Mouse (Mus musculus) E14TG2a.4 (cell line): Measurements from ENCODE around the gene Mex3d.

Experiments
- H3K27me3 ChIP-seq: 2 replicates; pipeline ENCODE4 v1.6.1; 2014; ENCODE audit warnings: low read length, control low read depth; ENCODE audit not compliant: insufficient read depth
- H3K36me3 ChIP-seq: 2 replicates; pipeline ENCODE4 v1.6.1; 2014; ENCODE audit warnings: low read length, control low read depth; ENCODE audit not compliant: insufficient read depth
- H3K4me1 ChIP-seq: replicated peaks from 2 replicates; pipeline ENCODE4 v1.6.1; 2014; ENCODE audit warnings: low read depth, low read length, control low read depth
- H3K4me3 ChIP-seq: replicated peaks from 2 replicates; pipeline ENCODE4 v1.5.1; 2014; ENCODE audit warnings: mild to moderate bottlenecking, low read length
- H3K9me3 ChIP-seq: 2 replicates; pipeline ENCODE4 v1.6.1; 2014; ENCODE audit warnings: low read length, control low read depth
- CTCF ChIP-seq: conservative IDR thresholded peaks from 2 replicates; pipeline ENCODE4 v1.5.1; 2014; ENCODE audit warnings: low read length
- NANOG ChIP-seq: IDR thresholded peaks from 2 replicates; pipeline ENCODE4 v1.6.1; 2014; ENCODE audit warnings: borderline replicate concordance, low read length, mixed read lengths
- POU5F1 ChIP-seq: IDR thresholded peaks from 2 replicates; pipeline ENCODE4 v1.6.1; 2014; ENCODE audit warnings: low read length, borderline replicate concordance

The Mex3d gene

GRCm38 (mm10) chr10:80387522-80387959, at the start of gene Mex3d:
Mex3d (minus strand) TSS chr10:80387659.
- H3K27me3 ChIP-seq = peaks cover 13% of the 10 kb centered on the region
- no peaks in the 10 kb centered on the region for H3K9me3 ChIP-seq
- peaks cover 78% of the 10 kb centered on the region for H3K4me1 ChIP-seq
- H3K4me3 ChIP-seq = peak within 1 kb of the TSS; percentile 88
- peaks cover 64% of the 10 kb centered on the region for H3K36me3 ChIP-seq
- TF ChIP-seq NANOG (no peak), POU5F1 (no peak)

GRCm38 (mm10) chr10:80436276-80436675, 48.8 kb upstream of the Mex3d start:
- no peaks in the 10 kb centered on the region for H3K27me3 ChIP-seq
- H3K4me1 ChIP-seq = peaks cover 62% of the 10 kb centered on the region
- peaks cover 1% of the 10 kb centered on the region for H3K36me3 ChIP-seq
- TF ChIP-seq POU5F1 = no peak
- TF ChIP-seq CTCF = no peak
- no peak for TF ChIP-seq NANOG
- H3K9me3 ChIP-seq = no peaks in the 10 kb centered on the region
- peak overlapping the region; percentile 41; the same call in 1 of the 2 replicates for H3K4me3 ChIP-seq

- peaks cover 62% of the 10 kb centered on the region for H3K4me1 ChIP-seq
- no peaks in the 10 kb centered on the region for H3K9me3 ChIP-seq
- TF ChIP-seq POU5F1 (no peak), NANOG (no peak), CTCF (no peak)
Observed at GRCm38 (mm10) chr10:80435764-80436163, 48.3 kb upstream of the Mex3d start.

GRCm38 (mm10) chr10:80434823-80435222, 47.4 kb upstream of the Mex3d start:
- no peak for TF ChIP-seq CTCF
- TF ChIP-seq NANOG = no peak
- TF ChIP-seq POU5F1 = no peak
- no peaks in the 10 kb centered on the region for H3K27me3 ChIP-seq
- H3K4me3 ChIP-seq = peak overlapping the region; percentile 99
- peaks cover 16% of the 10 kb centered on the region for H3K36me3 ChIP-seq
- no peaks in the 10 kb centered on the region for H3K9me3 ChIP-seq
- H3K4me1 ChIP-seq = peaks cover 67% of the 10 kb centered on the region

More at GRCm38 (mm10) chr10:80435764-80436163, 48.3 kb upstream of the Mex3d start:
- peak overlapping the region; percentile 41 for H3K4me3 ChIP-seq
- no peaks in the 10 kb centered on the region for H3K27me3 ChIP-seq
- H3K36me3 ChIP-seq = peaks cover 7% of the 10 kb centered on the region

GRCm38 (mm10) chr10:80434233-80434592, 46.8 kb upstream of the Mex3d start:
- TF ChIP-seq POU5F1 (no peak), CTCF (0 out of 2 replicates have a peak, but pooled peaks have one; percentile 5)
- Histone ChIP-seq H3K4me3 (peak overlapping the region; percentile 99), H3K9me3 (no peaks in the 10 kb centered on the region), H3K36me3 (peaks cover 22% of the 10 kb centered on the region), H3K4me1 (peaks cover 73% of the 10 kb centered on the region), H3K27me3 (no peaks in the 10 kb centered on the region)

- no peaks in the 10 kb centered on the region for H3K9me3 ChIP-seq
- H3K4me3 ChIP-seq = peak within 1 kb of the TSS; percentile 99
- no peaks in the 10 kb centered on the region for H3K27me3 ChIP-seq
- TF ChIP-seq POU5F1 (no peak), CTCF (no peak), NANOG (no peak)
- peaks cover 77% of the 10 kb centered on the region for H3K4me1 ChIP-seq
- H3K36me3 ChIP-seq = peaks cover 27% of the 10 kb centered on the region
Observed at GRCm38 (mm10) chr10:80433513-80434232, 46.2 kb upstream of the Mex3d start, which contains the start of gene Tcf3. Tcf3 (minus strand) TSS chr10:80433647.

- Histone ChIP-seq H3K27me3 (no peaks in the 10 kb centered on the region), H3K4me3 (peak overlapping the region; percentile 99), H3K36me3 (peaks cover 34% of the 10 kb centered on the region), H3K4me1 (peaks cover 79% of the 10 kb centered on the region), H3K9me3 (no peaks in the 10 kb centered on the region)
- TF ChIP-seq POU5F1 = no peak
Observed at GRCm38 (mm10) chr10:80432936-80433512, 45.6 kb upstream of the Mex3d start.

GRCm38 (mm10) chr10:80432387-80432785, 44.9 kb upstream of the Mex3d start:
- peaks cover 40% of the 10 kb centered on the region for H3K36me3 ChIP-seq

More at GRCm38 (mm10) chr10:80432387-80432785, 44.9 kb upstream of the Mex3d start:
- Histone ChIP-seq H3K27me3 (no peaks in the 10 kb centered on the region), H3K9me3 (no peaks in the 10 kb centered on the region), H3K4me3 (peak overlapping the region; percentile 99), H3K4me1 (peaks cover 80% of the 10 kb centered on the region)
- TF ChIP-seq NANOG (no peak), POU5F1 (no peak), CTCF (no peak)
